Mouse (Mus musculus): Measurements from ENCODE around the gene Zfp786. TPM values are rescaled to one million over a fixed set of nuclear protein-coding genes. Genes with fewer than 3 reads are reported as not detected.
"Not testable (repeated sequence)": the region's sequence is repeated elsewhere in the genome, so short reads cannot be mapped to it uniquely, and the experiment has no call there.

Gene Zfp786
- polyA plus RNA-seq, 1 experiment from 2014 or later = 13.1 TPM

- H3K9me3 ChIP-seq; H3K36me3 ChIP-seq; H3K4me2 ChIP-seq (replicated peaks); H3K27ac ChIP-seq (replicated peaks); H3K27me3 ChIP-seq; H3K4me3 ChIP-seq; H3K9ac ChIP-seq (replicated peaks); ATAC-seq (ENCODE audit: low FRiP score, low read depth); H3K4me1 ChIP-seq: not testable (repeated sequence)
- 72% methylated on average over 4 of the region's 4 CpGs for WGBS
Observed at GRCm38 (mm10) chr6:47769861-47770260, 60.8 kb downstream of the Zfp786 start.

MicroRNAs encoded within 50 kb of the gene (microRNA counts, 519-probe panel; counts per million panel counts)
- not detected for microRNA mmu-miR-704

Small RNA genes within 50 kb of the gene (microRNA-seq; reads per million reads assigned to microRNA genes)
- gene Mir704 = not detected

Other genes starting within 250 kb of the Zfp786 start
- 199 and 222 TPM in 2 replicates for gene Ezh2, start 235.5 kb downstream of the Zfp786 start, polyA plus RNA-seq (2016; fragmentation: Nextera tagmentation; extraction: Ambion mirVana)
- gene Pdia4, start 17.4 kb downstream of the Zfp786 start, polyA plus RNA-seq (2016; fragmentation: Nextera tagmentation; extraction: Ambion mirVana) = 204 and 215 TPM in 2 replicates
- gene Zfp398, start 4.8 kb upstream of the Zfp786 start, polyA plus RNA-seq (2016; fragmentation: Nextera tagmentation; extraction: Ambion mirVana) = 13.7 and 14.1 TPM in 2 replicates
- gene Zfp282, start 46.3 kb upstream of the Zfp786 start, polyA plus RNA-seq (2016; fragmentation: Nextera tagmentation; extraction: Ambion mirVana) = 27.7 and 28.3 TPM in 2 replicates
- gene Zfp212, start 89.6 kb upstream of the Zfp786 start, polyA plus RNA-seq (2016; fragmentation: Nextera tagmentation; extraction: Ambion mirVana) = 19.0 and 21.2 TPM in 2 replicates
- gene Zfp956, start 122.5 kb upstream of the Zfp786 start, polyA plus RNA-seq (2016; fragmentation: Nextera tagmentation; extraction: Ambion mirVana) = 9.5 and 10.7 TPM in 2 replicates
- gene Zfp777, start 218.0 kb upstream of the Zfp786 start, polyA plus RNA-seq (2016; fragmentation: Nextera tagmentation; extraction: Ambion mirVana) = 11.7 and 14.0 TPM in 2 replicates